Mouse (Mus musculus): ENCODE measurements around the gene Kcnj14.

DNA sequence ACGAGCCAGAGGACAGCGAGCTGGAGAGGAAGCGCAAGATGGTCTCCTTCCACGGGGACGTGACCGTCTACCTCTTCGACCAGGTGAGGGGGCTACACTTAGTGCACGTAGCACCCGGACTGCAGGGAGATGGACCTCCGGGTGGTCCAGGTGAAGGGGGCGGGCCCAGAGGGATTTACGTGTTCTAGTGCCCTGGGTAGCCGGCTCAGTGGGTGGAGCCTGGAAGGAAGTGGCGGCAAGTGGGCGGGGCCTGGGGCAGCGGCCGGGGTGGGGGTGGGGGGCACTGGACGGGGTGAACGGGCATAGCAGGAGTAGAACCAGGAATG lies 26.1 kb downstream of the Kcnj14 start:
- TF ChIP-seq CTCF (IDR thresholded peaks at IDR 0.05; ENCODE audit: control insufficient read depth, insufficient read depth, insufficient read length) = no peak
- TF ChIP-seq MAX (IDR thresholded peaks at IDR 0.05) = no peak
- no peak for TF ChIP-seq CEBPB (IDR thresholded peaks at IDR 0.05; ENCODE audit: low read depth)

All from C2C12 (cell line).